Mouse (Mus musculus): ENCODE data around the gene Laptm5.

Laptm5 gene

GRCm38 (mm10) chr4:130913077-130913476 lies at the start of gene Laptm5:
Gene Laptm5, plus strand, starts transcription at chr4:130913125.
- no peak for DNase-seq (ENCODE audit: extremely low read depth, insufficient read length, low spot score)

- no peak for DNase-seq (ENCODE audit: extremely low read depth, insufficient read length, low spot score)
These were observed 47.5 kb upstream of the Laptm5 start for GRCm38 (mm10) chr4:130865460-130865859.

DNA sequence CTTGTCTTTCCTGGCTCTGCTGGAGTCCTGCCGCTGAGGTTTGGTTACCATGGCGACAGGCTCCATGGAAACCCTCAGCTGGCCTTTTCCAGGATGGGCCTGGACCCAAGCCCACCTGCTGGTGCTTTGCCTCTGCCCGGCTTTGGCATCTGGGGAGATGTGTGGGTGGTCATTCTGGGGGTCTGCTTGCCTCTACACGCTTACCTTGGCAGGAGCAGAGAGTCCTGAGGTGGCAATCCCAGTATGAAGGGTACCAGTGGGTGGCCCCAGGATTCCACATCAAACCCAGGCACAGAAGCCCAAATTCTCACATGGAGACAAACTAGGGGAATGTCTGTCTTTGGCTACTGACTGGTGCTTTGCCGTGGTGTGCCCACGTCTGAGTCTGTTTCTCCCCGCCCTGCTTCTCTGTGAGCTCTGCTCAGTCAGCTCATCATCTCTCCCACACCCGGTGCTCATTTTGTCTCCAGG lies 47.0 kb upstream of the Laptm5 start:
- no peak for DNase-seq (ENCODE audit: extremely low read depth, insufficient read length, low spot score)

GRCm38 (mm10) chr4:130867940-130868339 lies 45.0 kb upstream of the Laptm5 start:
- DNase-seq (ENCODE audit: extremely low read depth, insufficient read length, low spot score): no peak

- no peak for DNase-seq (ENCODE audit: extremely low read depth, insufficient read length, low spot score)
These were observed 44.1 kb upstream of the Laptm5 start for GRCm38 (mm10) chr4:130868803-130869202.

- no peak for DNase-seq (ENCODE audit: extremely low read depth, insufficient read length, low spot score)
These were observed 40.5 kb upstream of the Laptm5 start for GRCm38 (mm10) chr4:130872414-130872813.

- DNase-seq (ENCODE audit: extremely low read depth, insufficient read length, low spot score): no peak
These were observed 39.5 kb upstream of the Laptm5 start for GRCm38 (mm10) chr4:130873440-130873839.

DNA sequence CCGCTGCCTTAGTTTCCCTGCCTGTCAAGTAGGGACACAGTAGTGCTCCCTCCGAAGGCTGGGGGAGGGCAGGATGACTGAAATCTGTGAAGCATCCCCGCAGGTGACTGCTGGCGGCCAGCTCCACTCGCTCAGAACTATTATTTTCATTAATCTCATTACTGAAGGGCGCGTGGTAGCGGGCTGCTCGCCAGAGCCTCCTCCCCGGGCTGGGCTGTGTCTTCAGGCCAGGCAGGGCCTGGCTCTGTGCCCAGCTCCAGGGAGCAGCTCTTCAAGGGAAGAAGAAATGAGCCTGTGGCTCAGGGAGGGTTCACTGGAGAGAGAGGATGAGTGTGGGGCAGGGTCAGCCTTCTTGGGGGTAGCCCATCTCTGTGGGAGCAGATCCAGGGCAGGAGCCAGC lies 38.3 kb upstream of the Laptm5 start:
- DNase-seq (ENCODE audit: extremely low read depth, insufficient read length, low spot score): peak; percentile 59

GRCm38 (mm10) chr4:130876016-130876726 lies 36.8 kb upstream of the Laptm5 start:
- peak; percentile 31 for DNase-seq (ENCODE audit: extremely low read depth, insufficient read length, low spot score)

GRCm38 (mm10) chr4:130878273-130879047 lies 34.5 kb upstream of the Laptm5 start:
- DNase-seq (ENCODE audit: extremely low read depth, insufficient read length, low spot score): peak; percentile 38

GRCm38 (mm10) chr4:130879048-130879384 lies 33.9 kb upstream of the Laptm5 start:
- DNase-seq (ENCODE audit: extremely low read depth, insufficient read length, low spot score): no peak

DNA sequence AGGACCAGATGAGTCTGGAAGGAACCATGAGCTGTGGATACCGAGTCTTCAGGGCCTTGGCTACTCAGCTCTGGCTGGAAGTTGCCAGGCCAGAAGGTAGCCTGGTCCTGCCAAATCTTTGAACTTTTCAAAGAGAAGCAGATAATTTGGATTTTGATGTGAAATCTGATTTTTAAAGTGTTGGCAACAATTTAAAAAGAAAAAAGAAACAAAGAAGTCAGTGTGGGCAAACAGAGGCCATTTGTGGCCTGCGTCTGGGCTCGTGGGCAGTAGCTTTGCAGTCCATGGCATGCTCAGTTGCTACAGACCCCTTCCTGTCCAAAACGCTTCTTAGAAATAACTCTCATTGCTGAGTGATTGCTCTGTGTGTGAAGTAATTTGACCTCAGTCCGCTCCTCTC lies 31.6 kb upstream of the Laptm5 start:
- no peak for DNase-seq (ENCODE audit: extremely low read depth, insufficient read length, low spot score)

DNA sequence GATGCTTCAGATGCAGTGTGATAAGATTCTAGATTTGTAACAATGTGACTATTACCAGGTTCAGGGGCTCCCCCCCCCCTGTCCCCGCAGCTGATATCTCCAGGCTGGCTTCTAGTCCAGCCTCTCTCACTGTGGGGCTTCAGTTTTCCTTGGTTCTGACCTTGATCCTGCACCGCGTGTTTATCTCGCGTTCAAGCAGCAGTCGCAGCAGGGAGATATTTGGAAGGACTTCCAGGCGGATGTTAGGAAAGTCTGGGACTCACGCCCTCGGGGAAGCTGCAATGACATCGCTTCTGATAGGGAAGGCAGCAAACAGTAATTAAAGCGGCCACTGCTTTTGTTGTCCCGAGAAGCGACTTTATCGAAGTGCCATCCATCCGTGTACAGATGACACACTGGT lies 30.2 kb upstream of the Laptm5 start:
- no peak for DNase-seq (ENCODE audit: extremely low read depth, insufficient read length, low spot score)

DNA sequence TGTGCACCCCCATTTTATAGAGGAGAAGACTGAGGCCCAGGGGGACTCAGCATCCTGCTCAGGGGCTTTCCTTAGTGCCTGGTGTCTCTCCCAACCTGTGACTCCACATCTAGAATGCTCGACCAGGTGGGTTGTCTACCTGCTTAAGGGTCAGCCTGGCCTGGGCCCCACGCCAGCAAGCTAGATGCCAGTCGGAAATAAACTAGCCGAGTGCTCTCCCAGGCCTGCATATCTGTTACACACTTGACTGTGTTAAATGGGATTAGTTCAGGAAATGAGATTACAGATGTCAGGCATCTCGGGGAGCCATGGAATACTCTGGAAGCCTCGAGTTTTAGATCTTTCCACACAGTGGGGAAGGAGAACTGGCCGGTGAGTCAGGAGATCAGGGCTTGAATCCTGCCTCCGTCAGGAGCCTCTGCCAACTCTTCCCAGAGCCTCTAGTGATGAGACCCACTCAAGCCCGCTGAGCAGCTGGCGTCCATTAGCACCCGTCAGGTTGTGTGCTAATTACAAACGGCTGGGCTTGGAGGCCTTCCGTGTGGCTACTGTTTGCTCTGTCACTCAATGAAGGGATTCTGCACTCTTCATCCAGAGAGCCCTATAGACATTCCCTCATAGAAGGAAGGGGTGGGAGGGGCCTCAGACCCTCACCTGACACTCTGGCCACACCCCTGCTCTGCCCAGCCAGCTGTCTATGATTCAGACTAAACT lies 28.9 kb upstream of the Laptm5 start:
- no peak for DNase-seq (ENCODE audit: extremely low read depth, insufficient read length, low spot score)

GRCm38 (mm10) chr4:130887148-130887745 lies 25.7 kb upstream of the Laptm5 start:
- no peak for DNase-seq (ENCODE audit: extremely low read depth, insufficient read length, low spot score)

GRCm38 (mm10) chr4:130889777-130890510 lies 23.0 kb upstream of the Laptm5 start:
- DNase-seq (ENCODE audit: extremely low read depth, insufficient read length, low spot score): no peak

- no peak for DNase-seq (ENCODE audit: extremely low read depth, insufficient read length, low spot score)
These were observed 22.4 kb upstream of the Laptm5 start for GRCm38 (mm10) chr4:130890511-130890840.

DNA sequence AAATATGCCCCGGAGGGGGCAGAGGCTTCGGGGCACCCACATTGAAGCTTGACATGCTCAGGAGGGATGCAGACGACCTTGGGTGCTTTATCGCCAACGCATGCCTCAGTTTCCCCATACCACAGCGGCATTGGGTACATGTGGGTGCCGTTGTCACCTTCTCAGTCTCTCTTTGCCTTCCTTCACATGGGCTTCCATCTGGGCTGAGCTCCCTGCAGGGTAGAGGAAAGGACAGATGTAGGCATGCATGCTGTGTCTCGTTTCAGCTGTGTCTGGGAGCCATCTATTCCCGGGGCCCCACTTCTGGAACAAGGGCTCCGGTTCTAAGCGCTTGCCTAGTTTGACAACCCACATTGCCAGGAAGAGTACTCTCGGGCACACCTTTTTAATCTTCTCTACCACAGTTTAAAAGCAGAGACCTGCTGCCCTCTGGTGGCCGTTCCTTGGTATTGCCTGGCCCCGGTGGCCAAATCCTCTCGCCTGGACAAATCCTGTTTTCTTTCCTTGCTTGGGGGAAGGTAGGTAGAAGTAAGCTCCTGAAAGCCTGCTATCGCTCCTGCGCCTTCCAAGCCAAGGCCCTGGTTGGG lies 20.8 kb upstream of the Laptm5 start:
- DNase-seq (ENCODE audit: extremely low read depth, insufficient read length, low spot score): peak; percentile 38

- no peak for DNase-seq (ENCODE audit: extremely low read depth, insufficient read length, low spot score)
These were observed 19.2 kb upstream of the Laptm5 start for GRCm38 (mm10) chr4:130893688-130894087.

DNA sequence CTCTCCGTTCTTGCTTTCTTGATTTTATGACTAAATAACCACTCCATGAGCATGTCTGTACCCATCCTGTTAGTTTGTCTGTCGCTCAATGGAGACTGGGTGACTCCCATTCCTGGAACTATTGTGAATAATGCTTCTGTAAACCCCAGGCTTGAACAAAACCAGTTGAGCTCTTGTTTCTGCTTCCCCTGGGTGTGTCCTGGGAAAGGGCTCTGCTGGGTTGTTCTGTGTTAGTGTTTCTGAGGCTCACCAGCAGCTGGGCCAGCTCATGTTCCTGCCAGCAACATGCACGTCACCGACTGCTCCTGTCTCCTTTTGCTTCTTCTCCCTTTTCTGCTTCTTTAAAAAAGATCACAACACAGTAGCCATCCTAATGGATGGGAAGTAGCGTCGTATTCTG lies 17.2 kb upstream of the Laptm5 start:
- no peak for DNase-seq (ENCODE audit: extremely low read depth, insufficient read length, low spot score)
